Mouse (Mus musculus) CH12.LX (cell line): ENCODE data around the gene Wdr4. TPM values are rescaled to one million over a fixed set of nuclear protein-coding genes. Genes with fewer than 3 reads are reported as not detected.
A peak's percentile ranks its signal among the peaks of the same experiment; 100 is the strongest.

Experiments
- DNase-seq: peaks from one replicate; pipeline ENCODE4 v3.0.0-alpha.2; 2013; ENCODE audit errors: extremely low read depth
- H3K27ac ChIP-seq: 2 replicates; pipeline ENCODE4 v1.5.1; 2012; ENCODE audit warnings: low read depth, mild to moderate bottlenecking, control low read depth, moderate library complexity; ENCODE audit not compliant: insufficient read depth
- H3K27me3 ChIP-seq: replicated peaks from 2 replicates; pipeline ENCODE3; 2012; ENCODE audit warnings: inconsistent platforms
- H3K36me3 ChIP-seq, 2 experiments: replicated peaks in 1 of 2; 2 replicates each; pipeline versions ENCODE3 to v1.6.1; 2012; ENCODE audit warnings: inconsistent platforms in 1 of 2, low read length in 1 of 2, mild to moderate bottlenecking in 1 of 2, mixed read lengths in 1 of 2, moderate library complexity in 1 of 2; ENCODE audit not compliant: control insufficient read depth in 1 of 2, insufficient read depth in 1 of 2
- H3K4me1 ChIP-seq, 2 experiments: 2 replicates each; pipeline ENCODE4 v1.6.1; 2012; ENCODE audit warnings: inconsistent platforms in 1 of 2, moderate library complexity in 1 of 2; ENCODE audit not compliant: insufficient read depth in 2 of 2, control insufficient read depth in 1 of 2
- H3K4me2 ChIP-seq: 2 replicates; pipeline ENCODE4 v1.6.1; 2012; ENCODE audit warnings: low read depth, mild to moderate bottlenecking, control low read depth; ENCODE audit not compliant: poor library complexity, insufficient read depth, severe bottlenecking
- H3K4me3 ChIP-seq, 3 experiments: fragments of 150-350 bp in 1 of 3; sonication (generic) in 1 of 3; replicated peaks in 1 of 3; 2 replicates each; pipeline versions ENCODE3 to v1.5.1; 2011 to 2012; ENCODE audit warnings: low read depth in 2 of 3, low read length in 2 of 3, mild to moderate bottlenecking in 2 of 3, moderate library complexity in 2 of 3, control low read depth in 1 of 3, improper control_type of control experiment in 1 of 3, inconsistent platforms in 1 of 3, mixed read lengths in 1 of 3; ENCODE audit not compliant: poor library complexity in 1 of 3
- H3K79me2 ChIP-seq: replicated peaks from 2 replicates; pipeline ENCODE4 v1.6.1; 2012; ENCODE audit warnings: mild to moderate bottlenecking, moderate library complexity; ENCODE audit not compliant: control insufficient read depth, poor library complexity, insufficient read depth, severe bottlenecking; ENCODE audit errors: extremely low read depth
- H3K9ac ChIP-seq: 2 replicates; pipeline ENCODE4 v1.6.1; 2012; ENCODE audit warnings: low read depth, mild to moderate bottlenecking, control low read depth, moderate library complexity; ENCODE audit not compliant: insufficient read depth
- H3K9me3 ChIP-seq: replicated peaks from 2 replicates; pipeline ENCODE3; 2012; ENCODE audit warnings: low read length, inconsistent platforms, mixed read lengths
- BHLHE40 ChIP-seq: IDR thresholded peaks from 2 replicates; pipeline ENCODE4 v1.6.1; 2011; ENCODE audit warnings: mild to moderate bottlenecking, low read depth, low read length, improper control_type of control experiment
- CHD1 ChIP-seq: IDR thresholded peaks from 2 replicates; pipeline ENCODE4 v1.6.1; 2012; ENCODE audit warnings: low read depth, low read length, improper control_type of control experiment, inconsistent platforms
- CHD2 ChIP-seq: IDR thresholded peaks from 2 replicates; pipeline ENCODE4 v1.6.1; 2011; ENCODE audit warnings: low read length, improper control_type of control experiment
- CTCF ChIP-seq, 2 experiments: IDR thresholded peaks in 1 of 2; conservative IDR thresholded peaks in 1 of 2; 2 replicates each; pipeline ENCODE4 v1.5.1; 2011 to 2012; ENCODE audit warnings: low read depth in 2 of 2, low read length in 2 of 2, improper control_type of control experiment in 1 of 2, inconsistent platforms in 1 of 2, mild to moderate bottlenecking in 1 of 2, moderate library complexity in 1 of 2
- E2F4 ChIP-seq: IDR thresholded peaks from 2 replicates; pipeline ENCODE4 v1.6.1; 2011; ENCODE audit warnings: low read depth, low read length, improper control_type of control experiment; ENCODE audit not compliant: insufficient replicate concordance
- ELF1 ChIP-seq: IDR thresholded peaks from 2 replicates; pipeline ENCODE4 v1.6.1; 2014; ENCODE audit warnings: low read depth, mild to moderate bottlenecking, inconsistent platforms, low read length, improper control_type of control experiment
- EP300 ChIP-seq: IDR thresholded peaks from 2 replicates; pipeline ENCODE4 v1.6.1; 2011; ENCODE audit warnings: low read length, improper control_type of control experiment
- ETS1 ChIP-seq: conservative IDR thresholded peaks from 2 replicates; pipeline ENCODE4 v1.6.1; 2012; ENCODE audit warnings: low read depth, mild to moderate bottlenecking, inconsistent platforms, low read length, improper control_type of control experiment, moderate library complexity
- GABPA ChIP-seq: IDR thresholded peaks from 2 replicates; pipeline ENCODE4 v1.6.1; 2012; ENCODE audit warnings: low read depth, low read length, improper control_type of control experiment, inconsistent platforms; ENCODE audit not compliant: insufficient replicate concordance
- HCFC1 ChIP-seq: IDR thresholded peaks from 2 replicates; pipeline ENCODE4 v1.6.1; 2012; ENCODE audit warnings: low read depth, mild to moderate bottlenecking, inconsistent platforms, low read length, improper control_type of control experiment
- IRF4 ChIP-seq: IDR thresholded peaks from 2 replicates; pipeline ENCODE4 v1.6.1; 2014; ENCODE audit warnings: low read depth, mild to moderate bottlenecking, inconsistent platforms, low read length, improper control_type of control experiment
- JUN ChIP-seq: IDR thresholded peaks from 2 replicates; pipeline ENCODE4 v1.6.1; 2011; ENCODE audit warnings: low read depth, mild to moderate bottlenecking, low read length, improper control_type of control experiment, moderate library complexity; ENCODE audit not compliant: insufficient read depth
- JUND ChIP-seq: conservative IDR thresholded peaks from 2 replicates; pipeline ENCODE4 v1.6.1; 2011; ENCODE audit warnings: low read depth, low read length, improper control_type of control experiment
- KAT2A ChIP-seq: IDR thresholded peaks from 2 replicates; pipeline ENCODE4 v1.6.1; 2012; ENCODE audit warnings: low read length, improper control_type of control experiment, inconsistent platforms; ENCODE audit not compliant: insufficient replicate concordance
- MAFK ChIP-seq: IDR thresholded peaks from 2 replicates; pipeline ENCODE4 v1.6.1; 2011; ENCODE audit warnings: low read length, improper control_type of control experiment; ENCODE audit not compliant: insufficient replicate concordance
- MAX ChIP-seq: IDR thresholded peaks from 2 replicates; pipeline ENCODE4 v1.6.1; 2011; ENCODE audit warnings: low read length, improper control_type of control experiment
- MAZ ChIP-seq: IDR thresholded peaks from 2 replicates; pipeline ENCODE4 v1.6.1; 2012; ENCODE audit warnings: low read depth, mild to moderate bottlenecking, inconsistent platforms, low read length, improper control_type of control experiment, moderate library complexity
- MEF2A ChIP-seq: IDR thresholded peaks from 2 replicates; pipeline ENCODE4 v1.6.1; 2014; ENCODE audit warnings: low read depth, mild to moderate bottlenecking, inconsistent platforms, low read length, improper control_type of control experiment, borderline replicate concordance
- MXI1 ChIP-seq: IDR thresholded peaks from 2 replicates; pipeline ENCODE4 v1.6.1; 2011; ENCODE audit warnings: mild to moderate bottlenecking, low read depth, low read length, improper control_type of control experiment
- MYC ChIP-seq: IDR thresholded peaks from 2 replicates; pipeline ENCODE4 v1.6.1; 2011; ENCODE audit warnings: low read depth, mild to moderate bottlenecking, improper control_type of control experiment, low read length
- NELFE ChIP-seq: IDR thresholded peaks from 2 replicates; pipeline ENCODE4 v1.6.1; 2011; ENCODE audit warnings: low read depth, low read length, improper control_type of control experiment
- NRF1 ChIP-seq: IDR thresholded peaks from 2 replicates; pipeline ENCODE4 v1.6.1; 2014; ENCODE audit warnings: low read depth, mild to moderate bottlenecking, inconsistent platforms, low read length, improper control_type of control experiment, moderate library complexity
- PAX5 ChIP-seq: IDR thresholded peaks from 2 replicates; pipeline ENCODE4 v1.6.1; 2012; ENCODE audit warnings: low read length, inconsistent platforms, mixed read lengths
- POLR2A ChIP-seq: IDR thresholded peaks from 2 replicates; pipeline ENCODE4 v1.6.1; 2011; ENCODE audit warnings: low read depth, mild to moderate bottlenecking, improper control_type of control experiment, low read length
- POLR2AphosphoS2 ChIP-seq: IDR thresholded peaks from 2 replicates; pipeline ENCODE4 v1.6.1; 2011; ENCODE audit warnings: low read depth, low read length, improper control_type of control experiment
- RAD21 ChIP-seq: IDR thresholded peaks from 2 replicates; pipeline ENCODE4 v1.6.1; 2011; ENCODE audit warnings: low read depth, mild to moderate bottlenecking, low read length, improper control_type of control experiment, moderate library complexity
- RCOR1 ChIP-seq: conservative IDR thresholded peaks from 2 replicates; pipeline ENCODE4 v1.6.1; 2012; ENCODE audit warnings: low read depth, mild to moderate bottlenecking, inconsistent platforms, low read length, improper control_type of control experiment
- SIN3A ChIP-seq: IDR thresholded peaks from 2 replicates; pipeline ENCODE4 v1.6.1; 2012; ENCODE audit warnings: low read length, improper control_type of control experiment, inconsistent platforms
- SMC3 ChIP-seq: IDR thresholded peaks from 2 replicates; pipeline ENCODE4 v1.6.1; 2011; ENCODE audit warnings: low read depth, low read length, improper control_type of control experiment
- TBP ChIP-seq: conservative IDR thresholded peaks from 2 replicates; pipeline ENCODE4 v1.6.1; 2011; ENCODE audit warnings: low read depth, low read length, improper control_type of control experiment
- TCF12 ChIP-seq: IDR thresholded peaks from 2 replicates; pipeline ENCODE4 v1.6.1; 2014; ENCODE audit warnings: low read depth, mild to moderate bottlenecking, inconsistent platforms, low read length, improper control_type of control experiment
- UBTF ChIP-seq: IDR thresholded peaks from 2 replicates; pipeline ENCODE4 v1.6.1; 2012; ENCODE audit warnings: low read depth, mild to moderate bottlenecking, inconsistent platforms, low read length, improper control_type of control experiment, moderate library complexity
- USF1 ChIP-seq: IDR thresholded peaks from 2 replicates; pipeline ENCODE4 v1.6.1; 2014; ENCODE audit warnings: low read depth, mild to moderate bottlenecking, inconsistent platforms, low read length, improper control_type of control experiment
- USF2 ChIP-seq: conservative IDR thresholded peaks from 2 replicates; pipeline ENCODE4 v1.6.1; 2011; ENCODE audit warnings: low read depth, low read length, improper control_type of control experiment
- ZC3H11A ChIP-seq: IDR thresholded peaks from 2 replicates; pipeline ENCODE4 v1.6.1; 2012; ENCODE audit warnings: low read depth, mild to moderate bottlenecking, inconsistent platforms, low read length, improper control_type of control experiment
- ZKSCAN1 ChIP-seq: IDR thresholded peaks from 2 replicates; pipeline ENCODE4 v1.6.1; 2012; ENCODE audit warnings: low read depth, inconsistent platforms, low read length, improper control_type of control experiment, borderline replicate concordance
- ZMIZ1 ChIP-seq: IDR thresholded peaks from 2 replicates; pipeline ENCODE4 v1.6.1; 2012; ENCODE audit warnings: low read depth, mild to moderate bottlenecking, inconsistent platforms, low read length, improper control_type of control experiment
- ZNF384 ChIP-seq: IDR thresholded peaks from 2 replicates; pipeline ENCODE4 v1.6.1; 2012; ENCODE audit warnings: low read depth, low read length, improper control_type of control experiment, inconsistent platforms
- dilution Hi-C: fragments of 300-500 bp; cut with MboI; formaldehyde crosslinking; loops from 2 replicates; pipeline ENCODE4 v1.14.3; 2020; ENCODE audit warnings: low sequenced_read_pairs; ENCODE audit not compliant: extremely low pct_unique_long_range_greater_than_20kb, extremely low pct_ligation_motif_present
- in situ Hi-C: fragments of 300-500 bp; cut with MboI; formaldehyde crosslinking; loops from 3 replicates; pipeline ENCODE4 v1.14.3; 2019; ENCODE audit warnings: low sequenced_read_pairs, low pct_ligation_motif_present, low pct_unique_long_range_greater_than_20kb, mixed read lengths
- polyA plus RNA-seq: library from polyadenylated mRNA; unstranded; fragments of >175 nt; gene quantifications from 2 replicates; pipeline ENCODE4 v1.2.1, GENCODE M21; 2012; ENCODE audit warnings: low read depth; ENCODE audit not compliant: insufficient read length
- total RNA-seq, 2 experiments: library from RNA; depleted of rRNA; stranded (reverse); fragments of 300-350 nt in 1 of 2; fragments of >200 nt in 1 of 2; gene quantifications; 2 replicates each; pipeline ENCODE4 v1.2.3; 2012 to 2014

Gene Wdr4
- 56.2 and 72.4 TPM in 2 replicates for total RNA-seq (2012; rRNA removed)
- 48.3 and 49.0 TPM in 2 replicates for total RNA-seq (2014; rRNA removed)
- polyA plus RNA-seq: 51.4 and 61.7 TPM in 2 replicates

- Histone ChIP-seq H3K79me2 (peaks cover 21% of the 10 kb centered on the region), H3K9me3 (no peaks in the 10 kb centered on the region), H3K36me3 (peaks cover 16 to 30% of the 10 kb centered on the region in 2 experiments), H3K4me3 (peak within 1 kb of the TSS; percentile 63 to 93 (median 73)), H3K27me3 (no peaks in the 10 kb centered on the region), H3K4me1 (peaks cover 2 to 30% of the 10 kb centered on the region in 2 experiments; a peak in 2 of 4 replicates), H3K9ac (peak within 1 kb of the TSS; percentile 67), H3K4me2 (peak within 1 kb of the TSS; percentile 47), H3K27ac (no peak within 1 kb of the TSS)
- TF ChIP-seq CHD2 (no peak), CTCF (conservative IDR thresholded peaks at IDR 0.05 in 1 of 2, IDR thresholded peaks at IDR 0.05 in 1 of 2; ENCODE audit: low read depth in 2 of 2, low read length in 2 of 2) (no peak), POLR2A (peak; percentile 97), SIN3A (peak; percentile 77), EP300 (no peak), GABPA (no peak), MAFK (no peak), MAX (peak; percentile 53; the same call in 1 of the 2 replicates), MEF2A (no peak), E2F4 (no peak), BHLHE40 (peak; percentile 61), ELF1 (peak; percentile 93), MXI1 (peak; percentile 1; the same call in 1 of the 2 replicates), ZKSCAN1 (no peak), NELFE (peak; percentile 89), RCOR1 (no peak), ZMIZ1 (peak; percentile 95), MYC (peak; percentile 63; the same call in 1 of the 2 replicates), JUN (no peak), MAZ (no peak), KAT2A (no peak), ETS1 (no peak), TBP (peak; percentile 82), PAX5 (no peak), IRF4 (0 out of 2 replicates have a peak, but pooled peaks have one; percentile 16), SMC3 (no peak), ZC3H11A (no peak), UBTF (no peak), USF2 (no peak; the same call in 1 of the 2 replicates), USF1 (no peak), CHD1 (no peak), JUND (no peak), POLR2AphosphoS2 (peak; percentile 86; the same call in 1 of the 2 replicates), TCF12 (peak; percentile 76; the same call in 1 of the 2 replicates), NRF1 (peak; percentile 87), ZNF384 (no peak), RAD21 (no peak), HCFC1 (peak; percentile 62)
- peak; percentile 100 for DNase-seq
- dilution Hi-C loops (no loop called here), in situ Hi-C loops (loop anchor here (10.0 kb wide), 1 partner anchor 145 kb away; no protein-coding TSS in a partner anchor)
These were observed at the start of gene Wdr4, which contains the start of gene Ndufv3 for GRCm38 (mm10) chr17:31519946-31520838. TSS of gene Wdr4 (minus strand) at chr17:31519980. TSS of gene Ndufv3 (plus strand) at chr17:31520115.
